Mouse (Mus musculus) naive thymus-derived CD4-positive, alpha-beta T cell, adult 2 months (primary cell): ENCODE measurements around the gene Tmem205.

ENCODE experiments used
- DNase-seq: peaks from one replicate; pipeline ENCODE4 v3.0.0-alpha.2; 2011; ENCODE audit warnings: low read depth

Tmem205 gene

GRCm38 (mm10) chr9:21917493-21918034 is 9.8 kb downstream of the Tmem205 start:
- no peak for DNase-seq

DNA sequence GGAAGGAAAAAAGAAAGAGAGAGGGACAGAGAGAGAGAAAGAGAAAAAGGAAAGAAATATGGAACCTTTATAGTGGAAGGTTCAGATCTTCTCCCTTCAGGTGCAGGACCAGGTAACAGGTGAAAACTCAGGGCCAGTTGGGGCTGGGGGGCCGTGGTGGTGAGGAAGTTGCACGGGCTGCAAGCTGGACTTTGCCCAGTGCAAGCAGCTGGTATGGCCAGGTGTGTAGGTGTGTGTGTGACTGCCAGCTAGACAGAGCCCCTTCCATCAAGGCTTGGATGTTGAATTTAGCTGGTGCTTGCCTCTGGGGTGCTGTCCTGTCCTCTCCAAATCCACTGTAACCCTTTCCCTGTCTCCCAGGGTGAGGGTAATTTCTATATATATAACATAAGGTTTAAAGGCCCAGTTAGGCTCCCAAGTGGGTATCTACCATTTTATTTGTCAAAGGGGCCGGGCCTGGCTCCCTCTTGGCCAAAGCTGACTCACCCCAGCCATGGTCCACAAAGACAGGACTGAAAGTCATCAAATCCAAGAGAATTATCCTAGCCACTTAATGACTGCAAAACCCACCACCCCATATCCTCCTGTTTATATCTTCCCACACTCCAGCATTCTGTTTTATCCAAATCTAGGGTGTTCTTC is 10.4 kb downstream of the Tmem205 start:
- DNase-seq, result no peak

DNA sequence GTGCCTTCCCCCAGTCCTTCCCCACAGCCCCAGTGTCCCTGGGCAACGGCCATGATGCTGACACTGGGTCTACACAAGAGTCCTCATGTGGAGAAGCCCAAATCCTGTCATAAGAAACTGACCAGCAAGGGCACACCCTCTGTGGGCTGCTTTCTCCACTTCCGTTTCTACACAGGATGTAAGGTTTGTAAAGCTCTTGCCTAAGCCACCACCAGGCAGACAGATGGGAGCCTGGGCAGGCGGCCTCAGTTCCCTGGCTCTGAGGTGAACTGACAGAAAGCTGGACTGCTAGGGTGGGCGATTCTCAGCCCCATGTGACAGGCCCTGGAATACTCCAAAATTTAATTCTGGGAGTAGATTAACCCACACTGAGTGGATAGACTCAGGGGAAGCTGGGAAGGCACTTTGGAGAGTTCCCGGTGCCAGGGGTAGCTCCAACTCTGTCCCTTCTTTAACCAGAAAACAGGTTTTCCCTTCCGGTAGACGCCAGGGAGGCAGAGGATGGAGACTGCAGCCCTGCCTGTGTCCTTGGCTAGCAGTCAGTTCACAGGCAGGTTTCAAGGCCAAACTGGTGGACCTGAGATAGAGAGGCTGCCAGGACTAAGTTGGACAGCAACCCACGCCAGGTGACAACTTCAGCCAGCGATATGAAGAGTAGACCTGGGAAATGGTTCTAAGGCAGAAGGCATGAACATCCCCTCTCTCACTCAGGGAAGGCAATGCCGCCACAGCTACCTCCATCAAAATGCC is 17.7 kb downstream of the Tmem205 start:
- DNase-seq, result peak; percentile 33

DNA sequence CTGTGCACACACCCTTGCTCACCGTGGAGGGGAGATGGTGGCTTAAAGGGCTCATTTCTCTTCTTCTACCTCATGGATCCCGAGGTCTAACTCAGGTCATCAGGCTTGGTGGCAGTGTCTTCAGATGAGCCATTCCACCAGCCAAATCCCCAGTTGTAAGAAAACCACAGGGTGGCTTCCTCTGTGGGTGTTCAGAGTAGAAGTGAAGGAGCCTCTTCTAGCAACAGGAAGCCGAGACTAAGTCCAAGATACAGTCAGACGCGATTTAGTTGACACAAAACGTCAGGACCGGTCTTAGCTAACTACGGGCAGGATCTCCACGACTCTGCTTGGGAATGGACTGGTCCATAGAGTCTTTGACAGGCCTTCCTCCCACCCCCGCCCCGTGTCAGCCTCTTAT is 19.1 kb downstream of the Tmem205 start:
- DNase-seq, result peak; percentile 54

DNA sequence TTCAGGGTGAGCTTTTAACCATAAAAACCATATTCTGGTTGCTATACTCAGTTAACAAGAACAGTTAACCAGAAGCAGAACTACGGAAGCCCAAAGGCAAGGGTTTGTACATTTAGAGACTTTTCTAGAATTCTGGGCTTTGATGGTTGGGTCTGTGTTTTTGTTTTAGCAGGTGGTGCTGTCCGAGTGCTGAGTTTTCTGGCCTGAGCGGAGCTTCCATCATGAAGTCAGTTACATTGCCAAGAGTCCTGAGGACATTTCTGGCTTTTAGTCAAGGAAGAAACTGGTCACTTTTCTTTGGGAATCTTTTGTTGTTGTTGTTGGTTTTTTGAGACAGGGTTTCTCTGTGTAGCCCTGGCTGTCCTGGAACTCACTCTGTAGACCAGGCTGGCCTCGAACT is 23.3 kb downstream of the Tmem205 start:
- DNase-seq, result no peak

GRCm38 (mm10) chr9:21901223-21901820 is 26.0 kb downstream of the Tmem205 start:
- DNase-seq, result peak; percentile 75

GRCm38 (mm10) chr9:21889229-21889628 is 38.1 kb downstream of the Tmem205 start:
- DNase-seq, result peak; percentile 31

GRCm38 (mm10) chr9:21876601-21877000 is 50.8 kb downstream of the Tmem205 start:
- DNase-seq, result no peak

GRCm38 (mm10) chr9:21872204-21872603 is 55.2 kb downstream of the Tmem205 start:
- no peak for DNase-seq
